Comparison of ENCODE assay signal across 8 mouse cellular contexts in the genomic region with DNA sequence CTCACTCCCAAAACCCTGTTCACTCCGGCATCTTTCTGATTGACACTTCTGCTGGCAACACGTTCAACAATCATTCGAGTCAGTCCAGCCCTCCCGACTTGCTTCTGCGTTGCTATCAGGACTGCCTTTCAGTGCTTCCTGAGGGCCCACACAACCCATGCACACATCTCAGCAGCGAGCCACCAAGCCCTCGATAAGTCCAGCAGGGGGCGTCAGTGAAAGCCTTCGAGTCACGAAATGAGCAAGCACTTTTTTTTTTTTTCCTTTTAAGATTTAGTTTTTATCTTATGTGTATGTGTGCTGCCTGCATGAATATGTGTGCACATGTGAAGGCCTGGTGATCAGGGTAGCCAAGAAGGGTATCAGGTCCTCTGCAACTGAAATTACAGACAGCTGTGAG. TPM values are rescaled to one million over a fixed set of nuclear protein-coding genes. Genes with fewer than 3 reads are reported as not detected.
DNase-seq lines count a peak whose midpoint lies in the region; ATAC-seq and TF ChIP-seq lines count a peak whose summit lies in the region.

No protein-coding gene starts in this region.

- no peaks in the 10 kb centered on the region for H3K27me3 ChIP-seq in kidney, embryonic 14.5 days (ENCODE audit: control insufficient read depth, insufficient read depth, low read length)
- no peaks in the 10 kb centered on the region for H3K27me3 ChIP-seq in MEL (ENCODE audit: control insufficient read depth in 1 of 2, insufficient read depth in 2 of 2, low read length in 2 of 2)

- no peaks in the 10 kb centered on the region for H3K4me1 ChIP-seq in kidney, embryonic 14.5 days (ENCODE audit: control insufficient read depth, insufficient read depth, low read length)
- no peaks in the 10 kb centered on the region for H3K4me1 ChIP-seq in MEL (ENCODE audit: control insufficient read depth in 1 of 2, insufficient read depth in 2 of 2, low read length in 2 of 2)

- 43% methylated on average over 10 of the region's 10 CpGs for WGBS in kidney, embryonic 14.5 days

- H3K36me3 ChIP-seq in kidney, embryonic 14.5 days (ENCODE audit: control insufficient read depth, insufficient read depth, low read length) = no peaks in the 10 kb centered on the region
- H3K36me3 ChIP-seq in MEL (ENCODE audit: control insufficient read depth in 1 of 2, insufficient read depth in 2 of 2, low read length in 2 of 2) = no peaks in the 10 kb centered on the region; a peak in 1 of 4 replicates

- H3K4me3 ChIP-seq in kidney, embryonic 14.5 days (ENCODE audit: low read length) = no peak overlapping the region
- H3K4me3 ChIP-seq in MEL (ENCODE audit: control insufficient read depth in 1 of 2, insufficient read depth in 1 of 2, low read depth in 2 of 2, low read length in 2 of 2) = peak overlapping the region; percentile 23 to 31; a peak in 2 of 4 replicates

- peak; percentile 19 for DNase-seq in kidney, adult 11 months
- peak; percentile 84 for DNase-seq in MEL (ENCODE audit: low read depth, low spot score)
- DNase-seq in brain, adult 2 months (ENCODE audit: low read depth, low spot score) = peak; percentile 68
- DNase-seq in frontal cortex, postnatal 36 days (ENCODE audit: low spot score in 2 of 2) = peak; percentile 22 to 62
- peak; percentile 51 to 53 for DNase-seq in left cerebral cortex, postnatal 25 days (ENCODE audit: low spot score in 2 of 2)
- DNase-seq in retina, embryonic 14.5 days (ENCODE audit: low spot score) = peak; percentile 67

- TF ChIP-seq RAD21 in MEL (IDR thresholded peaks at IDR 0.05; ENCODE audit: low read depth, low read length) = peak; percentile 29

- TF ChIP-seq CTCF in MEL (IDR thresholded peaks at IDR 0.05 in 2 of 3, conservative IDR thresholded peaks at IDR 0.05 in 1 of 3; ENCODE audit: control insufficient read depth in 1 of 3, insufficient read depth in 1 of 3, low read depth in 2 of 3, low read length in 3 of 3, poor library complexity in 1 of 3, severe bottlenecking in 1 of 3) = peak; percentile 62 to 76 (median 76)

- H3K79me2 ChIP-seq in MEL (ENCODE audit: control insufficient read depth, insufficient read depth, low read length, poor library complexity) = no peaks in the 10 kb centered on the region

- peaks cover 3% of the 10 kb centered on the region; the same call in 1 of the 2 replicates for H3K9me3 ChIP-seq in kidney, embryonic 14.5 days (ENCODE audit: control insufficient read depth, low read length)
- no peaks in the 10 kb centered on the region for H3K9me3 ChIP-seq in MEL (replicated peaks; ENCODE audit: insufficient read depth, low read length)

- intact Hi-C loops in left cerebral cortex, postnatal 25 days (cut with DNase I) = loop anchor here (10.0 kb wide), 1 partner anchor 1326 kb away; a partner anchor contains a TSS

- no peak for TF ChIP-seq POLR2A in MEL (IDR thresholded peaks at IDR 0.05; ENCODE audit: control insufficient read depth in 1 of 2, insufficient read depth in 1 of 2, low read depth in 1 of 2, low read length in 2 of 2, poor library complexity in 1 of 2)

- no peak overlapping the region for H3K9ac ChIP-seq in kidney, embryonic 14.5 days (ENCODE audit: low read depth, low read length)
- 0 out of 2 replicates have a peak overlapping the region, but pooled peaks have one; percentile 17 for H3K9ac ChIP-seq in MEL (ENCODE audit: control insufficient read depth, low read depth, low read length, poor library complexity, severe bottlenecking)

- ATAC-seq in kidney, embryonic 14.5 days (ENCODE audit: low FRiP score, low TSS enrichment) = no peak
- no peak for ATAC-seq in activated CD4-positive, CD25-positive, alpha-beta regulatory T cell, adult 4 months

- no peak overlapping the region for H3K27ac ChIP-seq in kidney, embryonic 14.5 days (ENCODE audit: low read depth, low read length)
- no peak overlapping the region for H3K27ac ChIP-seq in MEL (ENCODE audit: control insufficient read depth, low read depth, low read length)

- no peak for TF ChIP-seq EP300 in MEL (IDR thresholded peaks at IDR 0.05; ENCODE audit: low read depth in 1 of 2, low read length in 2 of 2)

- H3K4me2 ChIP-seq in kidney, embryonic 14.5 days (replicated peaks; ENCODE audit: low read depth, low read length) = no peak overlapping the region

TF ChIP-seq in MEL, 35 proteins besides CTCF, POLR2A, EP300 and RAD21:
- TF ChIP-seq ZC3H11A (IDR thresholded peaks at IDR 0.05; ENCODE audit: low read depth, low read length) (0 out of 2 replicates have a peak, but pooled peaks have one; percentile 18), ZNF384 (IDR thresholded peaks at IDR 0.05; ENCODE audit: low read depth, low read length) (peak; percentile 97), RCOR1 (IDR thresholded peaks at IDR 0.05; ENCODE audit: low read depth, low read length) (no peak), HCFC1 (IDR thresholded peaks at IDR 0.05; ENCODE audit: low read depth, low read length) (0 out of 2 replicates have a peak, but pooled peaks have one; percentile 21), MEF2A (IDR thresholded peaks at IDR 0.05; ENCODE audit: extremely low read depth, insufficient replicate concordance, low read depth, low read length, poor library complexity, severe bottlenecking) (no peak), SMC3 (IDR thresholded peaks at IDR 0.05; ENCODE audit: low read depth, low read length) (peak; percentile 78), ETS1 (IDR thresholded peaks at IDR 0.05; ENCODE audit: low read depth, low read length) (0 out of 2 replicates have a peak, but pooled peaks have one; percentile 11)

RNA-seq across cellular contexts. Expression of a gene that starts 16.5 kb away (rescaled TPM):
- polyA plus RNA-seq in kidney, embryonic 14.5 days (2014; fragmentation: Nextera tagmentation; extraction: Ambion mirVana) = 24.0 and 36.2 TPM in 2 replicates
- total RNA-seq in MEL (2012; rRNA removed) = 8.3 and 8.9 TPM in 2 replicates
- polyA plus RNA-seq in MEL (2012; ENCODE audit: insufficient read depth in 1 of 2, insufficient read length in 2 of 2, low read depth in 1 of 2, low replicate concordance in 2 of 2, missing spikeins in 1 of 2) = 10 to 100 TPM in 1 of 2 experiments, not detected in 1; 11.5 TPM
- 10 to 100 TPM; 25.3 to 27.2 TPM for total RNA-seq in left cerebral cortex, postnatal 25 days (2021)
- polyA plus RNA-seq in activated CD4-positive, CD25-positive, alpha-beta regulatory T cell, adult 4 months (2017; shearing (Covaris generic)) = 10 to 100 TPM; 41.5 to 43.7 TPM

Comparison
In these comparisons a context has a peak if more than half of its experiments do, and no peak if none do; other contexts are left out.
1. DNase-seq: peak in every context shown above with its lines; median percentile 84 in MEL; 68 in brain, adult 2 months; 67 in retina, embryonic 14.5 days; 52 in left cerebral cortex, postnatal 25 days; 42 in frontal cortex, postnatal 36 days; 19 in kidney, adult 11 months.